Mouse (Mus musculus) lung, postnatal 0 days (tissue): Measurements from ENCODE around the gene Mlxipl.

Source experiments
- CTCF ChIP-seq: IDR thresholded peaks from 2 replicates; pipeline ENCODE4 v1.5.1; 2016; ENCODE audit warnings: antibody characterized with exemption, mild to moderate bottlenecking
- EP300 ChIP-seq: IDR thresholded peaks from 2 replicates; pipeline ENCODE4 v1.6.1; 2016; ENCODE audit warnings: antibody characterized with exemption, mild to moderate bottlenecking, control low read depth

DNA sequence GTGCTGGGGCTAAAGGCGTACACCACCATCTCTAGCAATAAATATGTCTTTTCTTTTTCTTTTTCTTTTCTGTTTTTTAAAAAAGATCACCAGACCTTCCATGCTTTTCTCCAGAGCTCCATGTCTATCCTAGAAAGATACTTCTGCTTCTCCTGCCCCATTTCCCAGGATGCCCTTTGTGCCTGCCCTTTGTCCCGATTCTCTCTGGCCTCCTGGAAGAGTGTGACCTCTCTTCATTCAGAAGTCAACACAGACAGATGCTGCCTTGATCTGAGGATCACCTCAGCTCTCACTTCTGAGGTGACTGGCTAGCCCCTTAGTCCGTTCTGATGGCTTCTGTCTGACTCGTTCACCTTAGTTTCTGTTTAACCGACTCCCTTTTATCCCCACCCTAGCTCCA is 9.2 kb upstream of the Mlxipl start:
- TF ChIP-seq CTCF (no peak), EP300 (no peak)
